Mouse (Mus musculus) midbrain, embryonic 11.5 days (tissue): ENCODE results near the gene Camta2. TPM values are rescaled to one million over a fixed set of nuclear protein-coding genes. Genes with fewer than 3 reads are reported as not detected.

Experiments
- ATAC-seq: fragments of 200-750 bp; cut with Nextera tagmentation; 2 replicates; pipeline ENCODE4 v1.8.0; 2017; ENCODE audit warnings: moderate TSS enrichment, moderate library complexity; ENCODE audit not compliant: low FRiP score
- DNase-seq: peaks from one replicate; pipeline ENCODE4 v3.0.0; 2015; ENCODE audit warnings: low spot score; ENCODE audit errors: missing footprints
- H3K27ac ChIP-seq: fragments of 300-500 bp; sonication (generic); 2 replicates; pipeline ENCODE4 v1.5.1; 2014; ENCODE audit warnings: low read depth, low read length
- H3K27me3 ChIP-seq: fragments of 300-500 bp; sonication (generic); 2 replicates; pipeline ENCODE4 v1.6.1; 2014; ENCODE audit warnings: mild to moderate bottlenecking, low read length, moderate library complexity, mixed read lengths; ENCODE audit not compliant: control insufficient read depth, insufficient read depth
- H3K36me3 ChIP-seq: fragments of 300-500 bp; sonication (generic); 2 replicates; pipeline ENCODE4 v1.6.1; 2014; ENCODE audit warnings: mild to moderate bottlenecking, low read length, moderate library complexity, mixed read lengths; ENCODE audit not compliant: control insufficient read depth, insufficient read depth
- H3K4me1 ChIP-seq: fragments of 300-500 bp; sonication (generic); 2 replicates; pipeline ENCODE4 v1.6.1; 2014; ENCODE audit warnings: low read length; ENCODE audit not compliant: control insufficient read depth, insufficient read depth
- H3K4me2 ChIP-seq: fragments of 300-500 bp; sonication (generic); 2 replicates; pipeline ENCODE4 v1.6.1; 2014; ENCODE audit warnings: mild to moderate bottlenecking, moderate library complexity
- H3K4me3 ChIP-seq: fragments of 300-500 bp; sonication (generic); 2 replicates; pipeline ENCODE4 v1.5.1; 2014; ENCODE audit warnings: low read depth, low read length
- H3K9ac ChIP-seq: fragments of 300-500 bp; sonication (generic); 2 replicates; pipeline ENCODE4 v1.6.1; 2014; ENCODE audit warnings: low read length
- H3K9me3 ChIP-seq: fragments of 300-500 bp; sonication (generic); 2 replicates; pipeline ENCODE4 v1.6.1; 2016; ENCODE audit warnings: low read length; ENCODE audit not compliant: control insufficient read depth
- WGBS: fragments of 180-500 bp; shearing (Covaris S2); extraction: QIAGEN DNeasy Blood & Tissue Kit; methylation state at CpG from one replicate; pipeline ENCODE4 v1.1.7; 2014; 5-methylcytosine and 5-hydroxymethylcytosine counted together
- polyA plus RNA-seq: library from polyadenylated mRNA; unstranded; fragments of >200 nt; fragmentation: Nextera tagmentation; extraction: Ambion mirVana; gene quantifications from 2 replicates; pipeline ENCODE4 v1.2.1, GENCODE M21; 2014

Gene Camta2
- 6.6 and 6.7 TPM in 2 replicates for polyA plus RNA-seq

GRCm38 (mm10) chr11:70687601-70688199 is at the start of gene Camta2:
Camta2 (minus strand) TSS chr11:70688105.
- Histone ChIP-seq H3K27ac (peak within 1 kb of the TSS; percentile 41), H3K9me3 (no peaks in the 10 kb centered on the region), H3K4me2 (peak within 1 kb of the TSS; percentile 76), H3K9ac (peak within 1 kb of the TSS; percentile 79), H3K36me3 (peaks cover 2% of the 10 kb centered on the region; the same call in 1 of the 2 replicates), H3K4me1 (peaks cover 15% of the 10 kb centered on the region), H3K27me3 (no peaks in the 10 kb centered on the region), H3K4me3 (peak within 1 kb of the TSS; percentile 77)
- ATAC-seq: peak; percentile 92
- DNase-seq: peak; percentile 99
- WGBS: 1% methylated on average over 51 of the region's 55 CpGs

GRCm38 (mm10) chr11:70733256-70733655 is 45.4 kb upstream of the Camta2 start:
- H3K9ac ChIP-seq: no peak overlapping the region
- no peaks in the 10 kb centered on the region for H3K9me3 ChIP-seq
- H3K36me3 ChIP-seq: peaks cover 2% of the 10 kb centered on the region
- no peak overlapping the region for H3K4me3 ChIP-seq
- no peaks in the 10 kb centered on the region for H3K4me1 ChIP-seq
- no peak for ATAC-seq
- no peak for DNase-seq
- no peak overlapping the region for H3K27ac ChIP-seq
- 69% methylated on average over 5 of the region's 5 CpGs for WGBS
- no peaks in the 10 kb centered on the region for H3K27me3 ChIP-seq
- no peak overlapping the region for H3K4me2 ChIP-seq

GRCm38 (mm10) chr11:70731178-70731577 is 43.3 kb upstream of the Camta2 start:
- DNase-seq (no peak), ATAC-seq (no peak)
- no peak overlapping the region for H3K4me3 ChIP-seq
- no peak overlapping the region for H3K4me2 ChIP-seq
- no peak overlapping the region for H3K9ac ChIP-seq
- H3K27me3 ChIP-seq: no peaks in the 10 kb centered on the region
- no peaks in the 10 kb centered on the region for H3K4me1 ChIP-seq
- no peaks in the 10 kb centered on the region for H3K9me3 ChIP-seq
- H3K27ac ChIP-seq: no peak overlapping the region
- H3K36me3 ChIP-seq: peaks cover 11% of the 10 kb centered on the region
- WGBS: 69% methylated on average over 5 of the region's 5 CpGs

GRCm38 (mm10) chr11:70730427-70731038 is 42.6 kb upstream of the Camta2 start:
- Histone ChIP-seq H3K4me3 (no peak overlapping the region), H3K4me2 (no peak overlapping the region), H3K27ac (no peak overlapping the region), H3K4me1 (no peaks in the 10 kb centered on the region), H3K27me3 (no peaks in the 10 kb centered on the region), H3K36me3 (peaks cover 13% of the 10 kb centered on the region), H3K9ac (no peak overlapping the region), H3K9me3 (no peaks in the 10 kb centered on the region)
- ATAC-seq (no peak), DNase-seq (no peak)
- 88% methylated on average over 9 of the region's 9 CpGs for WGBS

- Histone ChIP-seq H3K36me3 (peaks cover 26% of the 10 kb centered on the region), H3K4me3 (no peak overlapping the region), H3K4me2 (no peak overlapping the region), H3K27me3 (no peaks in the 10 kb centered on the region), H3K9me3 (no peaks in the 10 kb centered on the region), H3K9ac (no peak overlapping the region), H3K27ac (no peak overlapping the region), H3K4me1 (no peaks in the 10 kb centered on the region)
- no peak for ATAC-seq
- no peak for DNase-seq
- WGBS: 90% methylated on average over 5 of the region's 5 CpGs
Observed at GRCm38 (mm10) chr11:70727385-70727784, 39.5 kb upstream of the Camta2 start.

GRCm38 (mm10) chr11:70726585-70726984 is 38.7 kb upstream of the Camta2 start:
- 97% methylated on average over 2 of the region's 2 CpGs for WGBS
- no peak overlapping the region for H3K27ac ChIP-seq
- ATAC-seq (no peak), DNase-seq (no peak)
- H3K9ac ChIP-seq: no peak overlapping the region
- no peak overlapping the region for H3K4me3 ChIP-seq
- peaks cover 26% of the 10 kb centered on the region for H3K36me3 ChIP-seq
- no peaks in the 10 kb centered on the region for H3K27me3 ChIP-seq
- H3K4me1 ChIP-seq: no peaks in the 10 kb centered on the region
- no peaks in the 10 kb centered on the region for H3K9me3 ChIP-seq
- no peak overlapping the region for H3K4me2 ChIP-seq

- Histone ChIP-seq H3K4me3 (no peak overlapping the region), H3K36me3 (peaks cover 29% of the 10 kb centered on the region), H3K27me3 (no peaks in the 10 kb centered on the region), H3K4me2 (no peak overlapping the region), H3K9ac (no peak overlapping the region), H3K9me3 (no peaks in the 10 kb centered on the region), H3K4me1 (no peaks in the 10 kb centered on the region), H3K27ac (no peak overlapping the region)
- ATAC-seq: no peak
- no peak for DNase-seq
- 95% methylated on average over 9 of the region's 9 CpGs for WGBS
Observed at GRCm38 (mm10) chr11:70724706-70725105, 36.8 kb upstream of the Camta2 start.

- no peak overlapping the region for H3K27ac ChIP-seq
- H3K4me1 ChIP-seq: no peaks in the 10 kb centered on the region
- H3K27me3 ChIP-seq: no peaks in the 10 kb centered on the region
- H3K36me3 ChIP-seq: peaks cover 21% of the 10 kb centered on the region
- H3K9ac ChIP-seq: no peak overlapping the region
- H3K4me2 ChIP-seq: no peak overlapping the region
- no peak overlapping the region for H3K4me3 ChIP-seq
- DNase-seq (no peak), ATAC-seq (no peak)
- 92% methylated on average over 3 of the region's 3 CpGs for WGBS
- H3K9me3 ChIP-seq: no peaks in the 10 kb centered on the region
Observed at GRCm38 (mm10) chr11:70721072-70721471, 33.2 kb upstream of the Camta2 start.

- no peaks in the 10 kb centered on the region for H3K9me3 ChIP-seq
- no peak for ATAC-seq
- no peaks in the 10 kb centered on the region for H3K4me1 ChIP-seq
- no peak overlapping the region for H3K9ac ChIP-seq
- H3K27me3 ChIP-seq: no peaks in the 10 kb centered on the region
- no peak overlapping the region for H3K4me2 ChIP-seq
- no peak overlapping the region for H3K4me3 ChIP-seq
- H3K27ac ChIP-seq: no peak overlapping the region
- peaks cover 19% of the 10 kb centered on the region for H3K36me3 ChIP-seq
- 97% methylated on average over 3 of the region's 3 CpGs for WGBS
- no peak for DNase-seq
Observed at GRCm38 (mm10) chr11:70720567-70720966, 32.7 kb upstream of the Camta2 start.
